Mouse (Mus musculus) embryonic fibroblast, embryonic 13.5 days (primary cell): ENCODE measurements around the gene Ahsg. TPM values are rescaled to one million over a fixed set of nuclear protein-coding genes. Genes with fewer than 3 reads are reported as not detected.
"Not testable (repeated sequence)": the region's sequence is repeated elsewhere in the genome, so short reads cannot be mapped to it uniquely, and the experiment has no call there.

ENCODE experiments used
- H3K27ac ChIP-seq: 2 replicates; pipeline ENCODE4 v1.5.1; 2012; ENCODE audit warnings: low read length, control low read depth, inconsistent platforms; ENCODE audit not compliant: insufficient read depth
- H3K4me1 ChIP-seq: 2 replicates; pipeline ENCODE4 v1.6.1; 2011; ENCODE audit warnings: low read length; ENCODE audit not compliant: control insufficient read depth, insufficient read depth
- H3K4me3 ChIP-seq: 2 replicates; pipeline ENCODE4 v1.5.1; 2011; ENCODE audit warnings: mild to moderate bottlenecking, control low read depth, low read length; ENCODE audit not compliant: insufficient read depth
- CTCF ChIP-seq: IDR thresholded peaks from 2 replicates; pipeline ENCODE4 v1.5.1; 2011; ENCODE audit warnings: mild to moderate bottlenecking, control low read depth, low read length, moderate library complexity, borderline replicate concordance; ENCODE audit not compliant: insufficient read depth
- POLR2A ChIP-seq: IDR thresholded peaks from 2 replicates; pipeline ENCODE4 v1.6.1; 2011; ENCODE audit warnings: low read depth, mild to moderate bottlenecking, control low read depth, low read length, moderate library complexity
- polyA plus RNA-seq: library from polyadenylated mRNA; stranded (reverse); fragments of >200 nt; gene quantifications from 2 replicates; pipeline ENCODE4 v1.2.4, GENCODE M21; 2011; ENCODE audit warnings: low read depth; ENCODE audit not compliant: missing spikeins, insufficient read length

Gene Ahsg
- polyA plus RNA-seq, 1 experiment = not detected

GRCm38 (mm10) chr16:22931431-22932200 lies 40.5 kb downstream of the Ahsg start:
- no peaks in the 10 kb centered on the region for H3K4me1 ChIP-seq
- no peak overlapping the region for H3K27ac ChIP-seq
- TF ChIP-seq POLR2A (no peak), CTCF (no peak)
- H3K4me3 ChIP-seq = no peak overlapping the region

- no peak overlapping the region for H3K4me3 ChIP-seq
- TF ChIP-seq POLR2A (no peak), CTCF (no peak)
- no peak overlapping the region for H3K27ac ChIP-seq
- H3K4me1 ChIP-seq = no peaks in the 10 kb centered on the region
These were observed 46.6 kb downstream of the Ahsg start for GRCm38 (mm10) chr16:22937631-22938030.

- Histone ChIP-seq H3K27ac (no peak overlapping the region), H3K4me1 (no peaks in the 10 kb centered on the region), H3K4me3 (no peak overlapping the region)
- TF ChIP-seq POLR2A (no peak), CTCF (no peak)
These were observed 47.5 kb downstream of the Ahsg start for GRCm38 (mm10) chr16:22938541-22938940.

- no peak overlapping the region for H3K27ac ChIP-seq
- H3K4me3 ChIP-seq = no peak overlapping the region
- H3K4me1 ChIP-seq = no peaks in the 10 kb centered on the region
- TF ChIP-seq CTCF = no peak
- no peak for TF ChIP-seq POLR2A
These were observed 48.1 kb downstream of the Ahsg start for GRCm38 (mm10) chr16:22939120-22939695.

GRCm38 (mm10) chr16:22941825-22942476 lies 50.9 kb downstream of the Ahsg start:
- H3K4me3 ChIP-seq, H3K4me1 ChIP-seq, H3K27ac ChIP-seq: not testable (repeated sequence)

GRCm38 (mm10) chr16:22947371-22947770 lies 56.3 kb downstream of the Ahsg start:
- no peak for TF ChIP-seq POLR2A
- no peak for TF ChIP-seq CTCF
- H3K4me1 ChIP-seq = no peaks in the 10 kb centered on the region
- H3K27ac ChIP-seq = no peak overlapping the region
- H3K4me3 ChIP-seq = no peak overlapping the region

Other genes starting within 250 kb of the Ahsg start
- gene Dgkg, start 234.1 kb upstream of the Ahsg start, polyA plus RNA-seq = 0.32 and 0.58 TPM in 2 replicates
- not detected in 2 replicates for gene Crygs, start 79.7 kb upstream of the Ahsg start, polyA plus RNA-seq
- 14.8 and 15.9 TPM in 2 replicates for gene Tbccd1, start 33.6 kb upstream of the Ahsg start, polyA plus RNA-seq
- 100 and 101 TPM in 2 replicates for gene Dnajb11, start 33.4 kb upstream of the Ahsg start, polyA plus RNA-seq
- 0.65 and 0.94 TPM in 2 replicates for gene Fetub, start 27.1 kb downstream of the Ahsg start, polyA plus RNA-seq
- not detected in 2 replicates for gene Hrg, start 59.8 kb downstream of the Ahsg start, polyA plus RNA-seq
- 2.4 and 2.9 TPM in 2 replicates for gene Kng2, start 138.2 kb downstream of the Ahsg start, polyA plus RNA-seq
- 1.4 and 1.5 TPM in 2 replicates for gene Kng1, start 166.6 kb downstream of the Ahsg start, polyA plus RNA-seq
- 552 and 554 TPM in 2 replicates for gene Eif4a2, start 216.2 kb downstream of the Ahsg start, polyA plus RNA-seq
- 17.6 and 22.3 TPM in 2 replicates for gene Rfc4, start 236.5 kb downstream of the Ahsg start, polyA plus RNA-seq